Mouse (Mus musculus) heart, embryonic 13.5 days (tissue): Measurements from ENCODE around the gene Fdps. TPM values are rescaled to one million over a fixed set of nuclear protein-coding genes. Genes with fewer than 3 reads are reported as not detected.
"Not testable (repeated sequence)": the region's sequence is repeated elsewhere in the genome, so short reads cannot be mapped to it uniquely, and the experiment has no call there.

ENCODE experiments used
- ATAC-seq: fragments of 200-750 bp; cut with Nextera tagmentation; 2 replicates; pipeline ENCODE4 v1.8.0; 2017; ENCODE audit warnings: moderate TSS enrichment; ENCODE audit not compliant: insufficient number of reproducible peaks, low FRiP score, low TSS enrichment; ENCODE audit errors: extremely low read depth
- H3K27ac ChIP-seq: fragments of 300-500 bp; sonication (generic); replicated peaks from 2 replicates; pipeline ENCODE4 v1.5.1; 2015; ENCODE audit warnings: moderate library complexity, mild to moderate bottlenecking, inconsistent platforms
- H3K27me3 ChIP-seq: fragments of 300-500 bp; sonication (generic); replicated peaks from 2 replicates; pipeline ENCODE4 v1.6.1; 2015; ENCODE audit warnings: mild to moderate bottlenecking, inconsistent platforms
- H3K36me3 ChIP-seq: fragments of 300-500 bp; sonication (generic); 2 replicates; pipeline ENCODE4 v1.6.1; 2015; ENCODE audit warnings: mild to moderate bottlenecking, inconsistent platforms
- H3K4me1 ChIP-seq: fragments of 300-500 bp; sonication (generic); 2 replicates; pipeline ENCODE4 v1.6.1; 2015; ENCODE audit warnings: inconsistent platforms
- H3K4me2 ChIP-seq: fragments of 300-500 bp; sonication (generic); 2 replicates; pipeline ENCODE4 v1.6.1; 2015; ENCODE audit warnings: inconsistent platforms, mild to moderate bottlenecking, moderate library complexity
- H3K4me3 ChIP-seq: fragments of 300-500 bp; sonication (generic); 2 replicates; pipeline ENCODE4 v1.5.1; 2015; ENCODE audit warnings: moderate library complexity, mild to moderate bottlenecking, inconsistent platforms
- H3K9ac ChIP-seq: fragments of 300-500 bp; sonication (generic); 2 replicates; pipeline ENCODE4 v1.6.1; 2015; ENCODE audit warnings: inconsistent platforms, mild to moderate bottlenecking, moderate library complexity
- H3K9me3 ChIP-seq: fragments of 300-500 bp; sonication (generic); 2 replicates; pipeline ENCODE4 v1.6.1; 2016; ENCODE audit warnings: inconsistent platforms
- WGBS: fragments of 180-500 bp; shearing (Covaris S2); methylation state at CpG from one replicate; pipeline ENCODE4 v1.1.7; 2015; ENCODE audit warnings: mixed read lengths; 5-methylcytosine and 5-hydroxymethylcytosine counted together
- polyA plus RNA-seq: library from polyadenylated mRNA; unstranded; fragments of >200 nt; fragmentation: Nextera tagmentation; extraction: Ambion mirVana; gene quantifications from 2 replicates; pipeline ENCODE4 v1.2.1, GENCODE M21; 2015

The Fdps gene
- polyA plus RNA-seq, 1 experiment from 2014 or later = 119 TPM

DNA sequence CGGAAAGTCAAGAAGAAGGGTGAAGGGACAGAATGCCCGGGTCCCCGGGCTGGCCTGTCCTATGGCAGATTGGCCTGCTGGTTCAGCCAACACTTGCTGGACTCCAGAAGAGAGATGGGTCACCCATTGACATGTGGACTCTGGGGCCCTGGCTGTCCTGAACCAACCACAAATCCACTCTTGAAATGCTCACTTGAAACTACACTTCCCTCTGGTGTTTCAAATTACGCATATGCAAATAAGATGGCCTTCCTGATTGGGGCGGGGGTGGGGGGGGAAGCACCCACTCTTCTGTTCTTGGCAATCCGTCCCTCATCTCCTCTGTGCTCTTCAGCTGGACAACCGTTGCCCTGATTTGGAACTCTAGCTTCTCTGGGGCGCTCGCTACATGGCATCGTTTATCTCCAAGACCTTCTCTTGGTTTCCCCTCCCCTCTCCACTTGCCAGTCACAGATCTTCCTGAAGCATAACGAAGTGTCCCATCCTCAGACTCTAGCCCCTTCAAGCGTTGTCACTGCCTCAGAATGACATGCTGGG, 17.0 kb downstream of the Fdps start:
- Histone ChIP-seq H3K27ac (no peak overlapping the region), H3K36me3 (peaks cover 40% of the 10 kb centered on the region)
- WGBS = 78% methylated on average over 12 of the region's 12 CpGs

DNA sequence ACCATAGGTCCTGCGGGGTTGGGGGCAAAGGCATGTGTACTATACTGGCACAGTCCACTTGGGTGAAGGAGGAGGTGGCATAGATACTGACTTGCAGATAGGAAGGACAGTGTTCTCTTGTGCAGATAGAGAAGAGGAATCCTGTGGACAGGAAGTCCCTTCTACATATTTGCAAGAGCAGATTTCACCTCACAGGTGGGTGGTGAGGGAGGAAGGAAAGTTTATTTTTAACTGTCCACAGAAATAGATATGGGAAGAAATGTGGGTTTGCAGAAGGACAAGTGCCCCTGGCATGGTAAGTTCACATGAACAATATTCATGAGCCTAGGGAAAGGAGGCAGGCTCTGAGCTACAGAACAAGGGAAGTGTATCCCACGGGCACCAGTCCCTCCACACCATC, 17.6 kb downstream of the Fdps start:
- no peak overlapping the region for H3K4me2 ChIP-seq
- WGBS = 76% methylated on average over 2 of the region's 2 CpGs
- H3K9me3 ChIP-seq = no peaks in the 10 kb centered on the region
- H3K36me3 ChIP-seq = peaks cover 46% of the 10 kb centered on the region
- peaks cover 28% of the 10 kb centered on the region for H3K4me1 ChIP-seq
- H3K27ac ChIP-seq = no peak overlapping the region
- H3K4me3 ChIP-seq = no peak overlapping the region
- ATAC-seq = no peak
- peaks cover 10% of the 10 kb centered on the region for H3K27me3 ChIP-seq
- no peak overlapping the region for H3K9ac ChIP-seq

More for the DNA sequence above, 17.0 kb downstream of the Fdps start:
- Histone ChIP-seq H3K4me2 (no peak overlapping the region), H3K4me1 (peaks cover 32% of the 10 kb centered on the region), H3K9ac (no peak overlapping the region), H3K4me3 (no peak overlapping the region), H3K27me3 (peaks cover 11% of the 10 kb centered on the region), H3K9me3 (no peaks in the 10 kb centered on the region)
- no peak for ATAC-seq

DNA sequence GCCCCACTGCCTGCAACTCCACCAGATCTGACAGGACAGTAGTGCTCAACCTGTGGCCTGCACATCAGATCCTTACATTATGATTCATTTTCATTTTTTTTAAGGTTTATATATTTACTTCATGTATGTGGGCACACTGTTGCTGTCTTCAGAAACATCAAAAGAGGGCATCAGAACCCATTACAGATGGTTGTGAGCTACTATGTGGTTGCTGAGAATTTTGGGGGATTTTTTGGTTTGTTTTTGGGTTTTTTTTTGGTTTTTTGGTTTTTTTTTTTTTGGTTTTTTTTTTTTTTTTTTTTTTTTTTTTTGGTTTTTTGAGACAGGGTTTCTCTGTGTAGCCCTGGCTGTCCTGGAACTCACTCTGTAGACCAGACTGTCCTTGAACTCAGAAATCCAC, 19.5 kb downstream of the Fdps start:
- ATAC-seq, H3K27ac ChIP-seq: not testable (repeated sequence)
- H3K36me3 ChIP-seq = peaks cover 63% of the 10 kb centered on the region

DNA sequence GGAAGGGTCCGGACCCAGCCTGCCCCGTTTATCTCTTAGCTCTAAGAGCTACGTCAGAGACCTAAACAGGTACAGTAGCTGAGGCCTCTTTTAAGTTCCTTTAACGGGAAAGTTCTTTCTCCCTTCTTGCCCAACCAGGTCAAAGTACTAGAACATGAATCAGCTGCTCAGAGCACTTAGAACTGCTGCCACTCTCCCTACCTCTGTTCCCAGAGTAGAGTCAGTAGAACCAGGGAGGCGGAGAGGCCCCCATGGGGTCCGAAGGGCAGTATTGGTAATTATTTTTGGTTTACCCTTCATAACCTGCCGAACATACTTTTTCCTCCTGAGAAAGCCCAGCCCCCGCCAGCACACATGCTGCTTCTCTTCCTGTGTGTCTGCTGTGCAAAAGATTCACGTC, 24.4 kb downstream of the Fdps start:
- no peak overlapping the region for H3K4me3 ChIP-seq
- no peak for ATAC-seq
- 87% methylated on average over 9 of the region's 9 CpGs for WGBS

More for the DNA sequence above, 19.5 kb downstream of the Fdps start:
- not testable (repeated sequence) for H3K9me3 ChIP-seq, H3K4me2 ChIP-seq, H3K4me3 ChIP-seq, H3K27me3 ChIP-seq, H3K9ac ChIP-seq
- peaks cover 11% of the 10 kb centered on the region for H3K4me1 ChIP-seq

DNA sequence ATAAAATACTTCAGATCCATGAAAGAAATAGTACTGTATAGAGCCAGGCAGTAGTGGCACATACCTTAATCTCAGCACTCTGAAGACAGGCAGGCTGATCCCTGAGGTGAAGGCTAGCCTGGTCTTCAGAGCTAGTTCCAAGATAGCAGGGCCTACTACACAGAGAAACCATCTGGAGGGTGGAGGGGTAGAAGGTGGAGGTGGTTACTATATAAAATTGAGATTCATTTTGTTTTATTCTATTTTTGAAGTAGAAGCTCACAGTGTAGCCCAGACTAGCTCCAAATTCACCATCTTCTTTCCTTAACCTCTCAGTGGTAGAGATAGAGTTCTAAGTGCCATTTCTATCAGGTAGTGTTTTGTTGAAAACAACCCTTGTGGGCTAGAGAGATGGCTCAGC, 34.5 kb downstream of the Fdps start:
- H3K4me3 ChIP-seq = no peak overlapping the region
- no peaks in the 10 kb centered on the region for H3K4me1 ChIP-seq
- H3K9ac ChIP-seq = no peak overlapping the region
- ATAC-seq = no peak
- no peak overlapping the region for H3K4me2 ChIP-seq
- H3K36me3 ChIP-seq = peaks cover 97% of the 10 kb centered on the region
- H3K27ac ChIP-seq = no peak overlapping the region
- no peaks in the 10 kb centered on the region for H3K27me3 ChIP-seq
- no peaks in the 10 kb centered on the region for H3K9me3 ChIP-seq

More for the DNA sequence above, 24.4 kb downstream of the Fdps start:
- no peaks in the 10 kb centered on the region for H3K9me3 ChIP-seq
- H3K4me2 ChIP-seq = no peak overlapping the region
- H3K27ac ChIP-seq = no peak overlapping the region
- peaks cover 92% of the 10 kb centered on the region for H3K36me3 ChIP-seq
- H3K4me1 ChIP-seq = no peaks in the 10 kb centered on the region
- H3K9ac ChIP-seq = no peak overlapping the region
- no peaks in the 10 kb centered on the region for H3K27me3 ChIP-seq

DNA sequence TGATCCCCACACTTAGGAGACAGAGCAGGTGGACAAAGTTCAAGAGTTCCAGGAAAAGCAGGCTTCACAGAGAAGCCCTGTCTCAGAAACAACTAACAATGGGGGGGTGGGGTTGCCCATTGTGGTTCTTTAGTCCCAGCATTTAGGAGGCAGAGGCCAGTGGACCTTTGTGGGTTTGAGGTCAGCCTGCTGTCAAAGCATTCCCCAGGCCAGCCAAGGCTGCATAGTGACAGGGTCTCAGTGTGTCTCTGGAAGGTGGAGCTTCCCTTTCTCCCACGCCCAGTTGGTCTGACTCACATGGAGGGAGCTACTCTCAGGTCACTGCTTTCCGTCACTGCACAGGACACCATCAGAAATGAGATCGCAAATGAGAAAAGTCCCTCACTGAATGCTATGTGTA, 40.1 kb downstream of the Fdps start:
- no peak for ATAC-seq
- Histone ChIP-seq H3K4me2 (no peak overlapping the region), H3K27ac (no peak overlapping the region), H3K4me3 (no peak overlapping the region), H3K4me1 (no peaks in the 10 kb centered on the region), H3K9me3 (no peaks in the 10 kb centered on the region), H3K9ac (no peak overlapping the region), H3K36me3 (peaks cover 96% of the 10 kb centered on the region), H3K27me3 (no peaks in the 10 kb centered on the region)
- 78% methylated on average over 3 of the region's 3 CpGs for whole genome bisulfite sequencing

DNA sequence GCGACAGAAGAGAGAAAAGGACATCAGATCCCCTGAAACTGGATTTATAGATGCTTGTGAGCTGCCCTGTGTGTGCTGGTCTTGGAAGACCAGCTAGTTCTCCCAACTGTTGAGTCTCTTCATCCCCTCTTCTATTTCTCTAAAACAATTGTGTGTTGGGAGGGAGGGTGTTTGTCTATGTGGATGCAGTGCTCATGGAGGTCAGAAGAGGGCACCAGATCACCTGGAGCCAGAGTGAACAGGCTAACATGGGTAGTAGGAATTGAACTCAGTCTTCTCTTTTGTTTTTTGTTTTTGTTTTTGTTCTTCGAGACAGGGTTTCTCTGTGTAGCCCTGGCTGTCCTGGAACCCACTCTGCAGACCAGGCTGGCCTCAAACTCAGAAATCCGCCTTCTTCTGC, 43.0 kb downstream of the Fdps start:
- Histone ChIP-seq H3K4me2 (no peak overlapping the region), H3K27me3 (no peaks in the 10 kb centered on the region), H3K4me3 (no peak overlapping the region), H3K27ac (no peak overlapping the region), H3K4me1 (no peaks in the 10 kb centered on the region), H3K9me3 (no peaks in the 10 kb centered on the region), H3K36me3 (peaks cover 98% of the 10 kb centered on the region), H3K9ac (no peak overlapping the region)
- WGBS = 90% methylated on average over 3 of the region's 3 CpGs
- no peak for ATAC-seq

DNA sequence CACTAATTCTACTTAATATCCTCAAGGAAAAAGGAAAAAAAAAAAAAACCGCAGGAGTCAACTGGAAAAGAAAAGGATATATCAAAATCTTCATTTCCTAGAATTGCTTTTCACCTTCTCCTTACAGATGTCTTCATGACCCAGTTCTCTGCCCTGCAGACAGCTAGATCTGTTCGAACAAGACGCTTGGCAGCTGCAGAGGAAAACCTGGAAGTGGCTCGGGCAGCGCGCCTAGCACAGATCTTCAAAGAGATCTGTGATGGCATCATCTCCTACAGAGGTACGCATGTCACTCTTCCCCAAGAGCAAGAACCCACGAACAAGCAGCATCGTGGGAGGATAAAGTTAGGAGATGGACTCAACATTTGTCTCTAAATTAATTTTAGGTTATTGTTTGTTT, 43.4 kb downstream of the Fdps start:
- peaks cover 2% of the 10 kb centered on the region; the same call in 1 of the 2 replicates for H3K4me1 ChIP-seq
- H3K9ac ChIP-seq = no peak overlapping the region
- no peak overlapping the region for H3K4me2 ChIP-seq
- H3K27ac ChIP-seq = no peak overlapping the region
- H3K27me3 ChIP-seq = no peaks in the 10 kb centered on the region
- no peak for ATAC-seq
- 94% methylated on average over 9 of the region's 9 CpGs for WGBS
- no peaks in the 10 kb centered on the region for H3K9me3 ChIP-seq
- no peak overlapping the region for H3K4me3 ChIP-seq
- H3K36me3 ChIP-seq = peaks cover 96% of the 10 kb centered on the region

Other genes with a start within 250 kb of the Fdps start
- 48.6 and 52.3 TPM in 2 replicates for gene Msto1, start 188.0 kb downstream of the Fdps start, polyA plus RNA-seq
- 12.4 and 12.8 TPM in 2 replicates for gene Ash1l, start 151.3 kb downstream of the Fdps start, polyA plus RNA-seq
- 125 and 132 TPM in 2 replicates for gene Dap3, start 150.8 kb downstream of the Fdps start, polyA plus RNA-seq
- gene Rusc1, start 8.6 kb downstream of the Fdps start, polyA plus RNA-seq = 8.6 and 9.8 TPM in 2 replicates
- gene Gm43738, start 860 bp downstream of the Fdps start, polyA plus RNA-seq = not detected in 2 replicates
- 0.98 and 5.3 TPM in 2 replicates for gene Pklr, start 34.2 kb upstream of the Fdps start, polyA plus RNA-seq
- gene Hcn3, start 58.2 kb upstream of the Fdps start, polyA plus RNA-seq = 0.68 and 1.0 TPM in 2 replicates
- gene Clk2, start 62.8 kb upstream of the Fdps start, polyA plus RNA-seq = 16.9 and 17.4 TPM in 2 replicates
- gene Scamp3, start 75.5 kb upstream of the Fdps start, polyA plus RNA-seq = 83.4 and 88.1 TPM in 2 replicates
- 12.8 and 13.5 TPM in 2 replicates for gene Fam189b, start 81.2 kb upstream of the Fdps start, polyA plus RNA-seq
- gene Gba, start 101.0 kb upstream of the Fdps start, polyA plus RNA-seq = 32.7 and 34.8 TPM in 2 replicates
- gene Thbs3, start 113.2 kb upstream of the Fdps start, polyA plus RNA-seq = 15.6 and 16.2 TPM in 2 replicates
- 125 and 126 TPM in 2 replicates for gene Mtx1, start 125.1 kb upstream of the Fdps start, polyA plus RNA-seq
- gene Muc1, start 127.1 kb upstream of the Fdps start, polyA plus RNA-seq = 0.59 and 1.1 TPM in 2 replicates
- gene Krtcap2, start 144.0 kb upstream of the Fdps start, polyA plus RNA-seq = 216 and 229 TPM in 2 replicates
- gene Trim46, start 144.3 kb upstream of the Fdps start, polyA plus RNA-seq = 0.70 and 0.76 TPM in 2 replicates
- 77.5 and 85.1 TPM in 2 replicates for gene Dpm3, start 157.4 kb upstream of the Fdps start, polyA plus RNA-seq
- 40.6 and 40.7 TPM in 2 replicates for gene Slc50a1, start 168.6 kb upstream of the Fdps start, polyA plus RNA-seq
- gene Efna1, start 179.2 kb upstream of the Fdps start, polyA plus RNA-seq = 33.3 and 38.4 TPM in 2 replicates
- 1.8 and 1.9 TPM in 2 replicates for gene Efna3, start 221.0 kb upstream of the Fdps start, polyA plus RNA-seq
- gene Efna4, start 236.1 kb upstream of the Fdps start, polyA plus RNA-seq = 9.9 and 10.2 TPM in 2 replicates
- gene Adam15, start 248.0 kb upstream of the Fdps start, polyA plus RNA-seq = 58.3 and 58.9 TPM in 2 replicates